Mouse (Mus musculus) retina, embryonic 14.5 days (tissue): ENCODE data around the gene Vmn1r38.
"Not testable (repeated sequence)": the region's sequence is repeated elsewhere in the genome, so short reads cannot be mapped to it uniquely, and the experiment has no call there.

Experiments
- DNase-seq: peaks from one replicate; pipeline ENCODE4 v3.0.0-alpha.2; 2015; ENCODE audit warnings: low spot score

The Vmn1r38 gene

DNA sequence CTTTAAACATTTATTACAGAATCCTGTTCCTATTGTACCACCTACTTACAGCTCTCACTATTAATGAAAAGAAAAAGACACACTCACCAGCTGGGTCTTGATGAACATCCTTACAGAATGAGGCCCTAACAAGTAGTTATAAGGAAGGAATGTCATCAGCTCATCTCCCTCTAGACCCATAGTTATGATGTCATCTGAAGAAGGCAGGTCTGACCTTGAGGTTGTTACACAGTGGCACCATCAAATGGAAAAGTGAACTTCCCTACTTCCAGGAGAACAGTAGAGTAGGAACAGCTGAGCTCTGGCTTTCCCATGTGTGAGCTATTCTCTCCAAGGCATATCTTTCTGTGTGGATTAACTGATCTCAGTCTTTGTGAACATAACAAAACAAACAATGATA, at the start of gene Vmn1r38:
Gene Vmn1r38, minus strand, starts transcription at position 101 of the 400 bp plus-strand sequence.
- not testable (repeated sequence) for DNase-seq

- no peak for DNase-seq
Observed at GRCm38 (mm10) chr6:66810509-66810908, 28.1 kb upstream of the Vmn1r38 start, which contains the start of gene Vmn1r39. TSS of gene Vmn1r39 (minus strand) at chr6:66810609.

DNA sequence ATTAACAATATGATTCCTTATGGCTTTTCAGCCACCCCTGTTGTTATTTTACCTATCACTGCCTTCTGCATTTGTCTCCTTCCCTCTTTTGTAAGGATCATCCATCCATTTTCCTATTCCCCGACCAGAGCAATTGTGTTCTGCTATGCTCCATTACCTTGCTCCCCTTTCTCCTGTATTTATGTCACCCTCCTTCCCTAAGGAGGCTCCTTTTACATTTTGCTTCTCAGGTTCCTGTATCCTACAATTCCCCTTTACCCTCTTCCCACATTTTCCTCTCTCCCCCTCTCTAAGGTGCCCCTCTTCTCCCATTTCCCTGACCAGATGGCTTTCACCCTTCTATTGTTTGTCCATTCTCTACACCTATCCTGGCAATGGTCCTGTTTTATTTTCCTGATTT, 23.9 kb upstream of the Vmn1r38 start:
- no peak for DNase-seq

DNA sequence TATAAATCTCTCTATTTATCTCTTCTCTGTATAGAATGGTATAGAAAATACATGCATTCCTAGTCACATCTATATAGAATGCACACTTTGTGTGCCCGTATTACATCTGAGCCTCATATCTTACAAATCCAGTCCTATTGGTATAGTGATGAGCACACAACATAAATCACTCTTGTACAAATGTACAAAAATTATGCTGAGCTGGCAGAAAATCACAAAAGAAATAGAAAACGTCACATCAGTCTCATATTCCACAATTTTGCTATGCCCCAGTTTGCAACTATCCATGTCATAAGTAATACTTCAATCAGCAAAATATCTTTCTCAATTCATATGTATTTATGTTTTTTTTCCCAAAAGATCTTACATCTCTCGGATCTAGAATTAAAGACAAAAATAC, 23.3 kb upstream of the Vmn1r38 start:
- DNase-seq, result no peak

GRCm38 (mm10) chr6:66729082-66729481, 53.3 kb downstream of the Vmn1r38 start, which contains the start of gene Vmn1r37:
TSS of gene Vmn1r37 (plus strand) at chr6:66729382.
- not testable (repeated sequence) for DNase-seq
